Mouse (Mus musculus): Measurements from ENCODE around the gene Prx. TPM values are rescaled to one million over a fixed set of nuclear protein-coding genes. Genes with fewer than 3 reads are reported as not detected.

Gene Prx
- 2.2 and 2.6 TPM in 2 replicates for polyA plus RNA-seq (2015; fragmentation: Nextera tagmentation; extraction: Ambion mirVana)

GRCm38 (mm10) chr7:27499036-27499435, at the start of gene Prx:
Gene Prx (plus strand): TSS chr7:27499324.
- H3K27ac ChIP-seq (ENCODE audit: low read length), result no peak within 1 kb of the TSS
- H3K27me3 ChIP-seq (replicated peaks; ENCODE audit: control insufficient read depth, insufficient read depth, low read length), result no peaks in the 10 kb centered on the region
- H3K36me3 ChIP-seq (ENCODE audit: control insufficient read depth, insufficient read depth, low read length), result no peaks in the 10 kb centered on the region
- H3K9me3 ChIP-seq (ENCODE audit: control insufficient read depth, low read length), result no peaks in the 10 kb centered on the region
- H3K4me1 ChIP-seq (ENCODE audit: control insufficient read depth, insufficient read depth, low read length), result no peaks in the 10 kb centered on the region
- no peak within 1 kb of the TSS for H3K4me3 ChIP-seq (ENCODE audit: low read length)
- 39% methylated on average over 3 of the region's 3 CpGs for WGBS
- ATAC-seq, result no peak
- H3K4me2 ChIP-seq (ENCODE audit: low read depth, low read length), result no peak within 1 kb of the TSS
- H3K9ac ChIP-seq (ENCODE audit: low read depth, low read length), result no peak within 1 kb of the TSS

- no peak overlapping the region for H3K9ac ChIP-seq (ENCODE audit: low read depth, low read length)
- peaks cover 21% of the 10 kb centered on the region for H3K4me1 ChIP-seq (ENCODE audit: control insufficient read depth, insufficient read depth, low read length)
- no peaks in the 10 kb centered on the region for H3K36me3 ChIP-seq (ENCODE audit: control insufficient read depth, insufficient read depth, low read length)
- no peak overlapping the region for H3K4me2 ChIP-seq (ENCODE audit: low read depth, low read length)
- no peaks in the 10 kb centered on the region for H3K9me3 ChIP-seq (ENCODE audit: control insufficient read depth, low read length)
- peaks cover 8% of the 10 kb centered on the region; the same call in 1 of the 2 replicates for H3K27me3 ChIP-seq (replicated peaks; ENCODE audit: control insufficient read depth, insufficient read depth, low read length)
- no peak for ATAC-seq
- no peak overlapping the region for H3K27ac ChIP-seq (ENCODE audit: low read length)
- no peak overlapping the region for H3K4me3 ChIP-seq (ENCODE audit: low read length)
- 92% methylated on average over 2 of the region's 2 CpGs for WGBS
Measured at GRCm38 (mm10) chr7:27451359-27451758, 47.8 kb upstream of the Prx start.

GRCm38 (mm10) chr7:27452206-27452770, 46.8 kb upstream of the Prx start:
- Histone ChIP-seq H3K27me3 (replicated peaks; ENCODE audit: control insufficient read depth, insufficient read depth, low read length) (no peaks in the 10 kb centered on the region), H3K36me3 (ENCODE audit: control insufficient read depth, insufficient read depth, low read length) (no peaks in the 10 kb centered on the region), H3K4me1 (ENCODE audit: control insufficient read depth, insufficient read depth, low read length) (peaks cover 13% of the 10 kb centered on the region), H3K27ac (ENCODE audit: low read length) (no peak overlapping the region), H3K4me3 (ENCODE audit: low read length) (no peak overlapping the region), H3K4me2 (ENCODE audit: low read depth, low read length) (no peak overlapping the region), H3K9me3 (ENCODE audit: control insufficient read depth, low read length) (no peaks in the 10 kb centered on the region), H3K9ac (ENCODE audit: low read depth, low read length) (no peak overlapping the region)
- WGBS, result 57% methylated on average over 13 of the region's 13 CpGs
- ATAC-seq, result no peak

- Histone ChIP-seq H3K4me2 (ENCODE audit: low read depth, low read length) (no peak overlapping the region), H3K36me3 (ENCODE audit: control insufficient read depth, insufficient read depth, low read length) (peaks cover 2% of the 10 kb centered on the region; the same call in 1 of the 2 replicates), H3K9me3 (ENCODE audit: control insufficient read depth, low read length) (no peaks in the 10 kb centered on the region), H3K4me3 (ENCODE audit: low read length) (no peak overlapping the region), H3K27ac (ENCODE audit: low read length) (no peak overlapping the region), H3K27me3 (replicated peaks; ENCODE audit: control insufficient read depth, insufficient read depth, low read length) (no peaks in the 10 kb centered on the region), H3K4me1 (ENCODE audit: control insufficient read depth, insufficient read depth, low read length) (no peaks in the 10 kb centered on the region), H3K9ac (ENCODE audit: low read depth, low read length) (no peak overlapping the region)
- 76% methylated on average over 10 of the region's 10 CpGs for WGBS
- no peak for ATAC-seq
Measured at GRCm38 (mm10) chr7:27454461-27455121, 44.5 kb upstream of the Prx start.

- H3K9me3 ChIP-seq (ENCODE audit: control insufficient read depth, low read length), result no peaks in the 10 kb centered on the region
- H3K27ac ChIP-seq (ENCODE audit: low read length), result no peak overlapping the region
- H3K4me2 ChIP-seq (ENCODE audit: low read depth, low read length), result no peak overlapping the region
- H3K36me3 ChIP-seq (ENCODE audit: control insufficient read depth, insufficient read depth, low read length), result peaks cover 3% of the 10 kb centered on the region; the same call in 1 of the 2 replicates
- 91% methylated on average over 3 of the region's 3 CpGs for WGBS
- no peaks in the 10 kb centered on the region for H3K4me1 ChIP-seq (ENCODE audit: control insufficient read depth, insufficient read depth, low read length)
- no peak for ATAC-seq
- H3K4me3 ChIP-seq (ENCODE audit: low read length), result no peak overlapping the region
- no peaks in the 10 kb centered on the region for H3K27me3 ChIP-seq (replicated peaks; ENCODE audit: control insufficient read depth, insufficient read depth, low read length)
- H3K9ac ChIP-seq (ENCODE audit: low read depth, low read length), result no peak overlapping the region
Measured at GRCm38 (mm10) chr7:27455273-27455672, 43.9 kb upstream of the Prx start.

- ATAC-seq, result no peak
- no peak overlapping the region for H3K27ac ChIP-seq (ENCODE audit: low read length)
- H3K9ac ChIP-seq (ENCODE audit: low read depth, low read length), result no peak overlapping the region
- H3K4me1 ChIP-seq (ENCODE audit: control insufficient read depth, insufficient read depth, low read length), result no peaks in the 10 kb centered on the region
- 88% methylated on average over 4 of the region's 4 CpGs for WGBS
- no peaks in the 10 kb centered on the region for H3K27me3 ChIP-seq (replicated peaks; ENCODE audit: control insufficient read depth, insufficient read depth, low read length)
- no peaks in the 10 kb centered on the region for H3K9me3 ChIP-seq (ENCODE audit: control insufficient read depth, low read length)
- peaks cover 3% of the 10 kb centered on the region for H3K36me3 ChIP-seq (ENCODE audit: control insufficient read depth, insufficient read depth, low read length)
- no peak overlapping the region for H3K4me2 ChIP-seq (ENCODE audit: low read depth, low read length)
- H3K4me3 ChIP-seq (ENCODE audit: low read length), result no peak overlapping the region
Measured at GRCm38 (mm10) chr7:27458614-27459013, 40.5 kb upstream of the Prx start.

- no peak overlapping the region for H3K9ac ChIP-seq (ENCODE audit: low read depth, low read length)
- 87% methylated on average over 5 of the region's 5 CpGs for WGBS
- H3K27me3 ChIP-seq (replicated peaks; ENCODE audit: control insufficient read depth, insufficient read depth, low read length), result no peaks in the 10 kb centered on the region
- H3K4me3 ChIP-seq (ENCODE audit: low read length), result no peak overlapping the region
- no peaks in the 10 kb centered on the region for H3K9me3 ChIP-seq (ENCODE audit: control insufficient read depth, low read length)
- H3K27ac ChIP-seq (ENCODE audit: low read length), result no peak overlapping the region
- no peaks in the 10 kb centered on the region for H3K4me1 ChIP-seq (ENCODE audit: control insufficient read depth, insufficient read depth, low read length)
- H3K36me3 ChIP-seq (ENCODE audit: control insufficient read depth, insufficient read depth, low read length), result peaks cover 3% of the 10 kb centered on the region
- no peak for ATAC-seq
- H3K4me2 ChIP-seq (ENCODE audit: low read depth, low read length), result no peak overlapping the region
Measured at GRCm38 (mm10) chr7:27459640-27460039, 39.5 kb upstream of the Prx start.

- 83% methylated on average over 6 of the region's 6 CpGs for WGBS
Measured at GRCm38 (mm10) chr7:27460477-27460876, 38.6 kb upstream of the Prx start.

GRCm38 (mm10) chr7:27467648-27468047, 31.5 kb upstream of the Prx start:
- peaks cover 4% of the 10 kb centered on the region; the same call in 1 of the 2 replicates for H3K4me1 ChIP-seq (ENCODE audit: control insufficient read depth, insufficient read depth, low read length)
- no peaks in the 10 kb centered on the region for H3K27me3 ChIP-seq (replicated peaks; ENCODE audit: control insufficient read depth, insufficient read depth, low read length)
- WGBS, result 33% methylated on average over 4 of the region's 4 CpGs
- H3K9me3 ChIP-seq (ENCODE audit: control insufficient read depth, low read length), result no peaks in the 10 kb centered on the region
- no peak overlapping the region for H3K4me2 ChIP-seq (ENCODE audit: low read depth, low read length)
- H3K36me3 ChIP-seq (ENCODE audit: control insufficient read depth, insufficient read depth, low read length), result no peaks in the 10 kb centered on the region; the same call in 1 of the 2 replicates
- H3K27ac ChIP-seq (ENCODE audit: low read length), result no peak overlapping the region
- no peak for ATAC-seq
- no peak overlapping the region for H3K9ac ChIP-seq (ENCODE audit: low read depth, low read length)
- no peak overlapping the region for H3K4me3 ChIP-seq (ENCODE audit: low read length)

More at GRCm38 (mm10) chr7:27460477-27460876, 38.6 kb upstream of the Prx start:
- no peaks in the 10 kb centered on the region for H3K4me1 ChIP-seq (ENCODE audit: control insufficient read depth, insufficient read depth, low read length)
- H3K4me2 ChIP-seq (ENCODE audit: low read depth, low read length), result no peak overlapping the region
- no peaks in the 10 kb centered on the region for H3K27me3 ChIP-seq (replicated peaks; ENCODE audit: control insufficient read depth, insufficient read depth, low read length)
- no peak for ATAC-seq
- no peaks in the 10 kb centered on the region for H3K9me3 ChIP-seq (ENCODE audit: control insufficient read depth, low read length)
- no peak overlapping the region for H3K9ac ChIP-seq (ENCODE audit: low read depth, low read length)
- H3K36me3 ChIP-seq (ENCODE audit: control insufficient read depth, insufficient read depth, low read length), result peaks cover 3% of the 10 kb centered on the region
- no peak overlapping the region for H3K27ac ChIP-seq (ENCODE audit: low read length)
- H3K4me3 ChIP-seq (ENCODE audit: low read length), result no peak overlapping the region

Measured in intestine, embryonic 16.5 days (tissue).